12 mouse cellular contexts compared by ENCODE assay signal in the genomic region with DNA sequence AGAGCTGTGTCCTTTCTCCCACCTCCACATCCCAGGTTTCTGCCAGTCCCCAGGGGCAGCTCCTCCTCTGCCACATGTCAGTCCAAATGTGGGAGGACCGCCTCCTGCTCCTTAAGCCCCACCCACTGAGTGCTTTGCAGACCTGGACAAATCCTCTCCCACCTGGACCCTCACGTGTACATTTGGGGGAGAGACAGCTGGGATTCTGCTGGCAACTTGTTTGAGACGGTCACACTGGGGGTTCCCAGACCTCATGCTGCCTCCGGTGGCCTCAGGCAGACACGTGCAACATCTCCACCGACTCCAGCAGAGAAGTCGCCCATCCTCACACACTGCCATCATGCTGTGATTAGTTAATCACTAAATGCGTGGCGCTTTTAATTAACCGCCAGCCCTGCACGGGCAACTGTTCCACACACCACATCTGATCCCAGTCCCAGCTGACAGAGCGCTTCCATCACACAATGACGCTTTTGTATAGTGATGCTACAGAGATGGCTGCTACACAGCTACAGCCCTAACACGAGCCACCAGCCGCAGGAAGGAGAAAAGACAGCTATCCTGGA. TPM values are rescaled to one million over a fixed set of nuclear protein-coding genes. Genes with fewer than 3 reads are reported as not detected.
A peak's percentile ranks its signal among the peaks of the same experiment; 100 is the strongest.
DNase-seq lines count a peak whose midpoint lies in the region; ATAC-seq lines count a peak whose summit lies in the region.
"Had no signal": no experiment of that assay in that cellular context is flagged by ENCODE, and none has a peak within 500 bp of the region (broad histone marks: within the 10 kb centered on the region; RNA-seq: fewer than 3 reads in every experiment).

No protein-coding gene starts in this region.

- no peaks in the 10 kb centered on the region for H3K36me3 ChIP-seq in embryonic facial prominence, embryonic 14.5 days (ENCODE audit: control insufficient read depth, insufficient read depth, low read length)
- H3K36me3 ChIP-seq in midbrain, embryonic 15.5 days (replicated peaks), result no peaks in the 10 kb centered on the region
- H3K36me3 ChIP-seq in liver, embryonic 11.5 days (ENCODE audit: control insufficient read depth, insufficient read depth, low read length), result no peaks in the 10 kb centered on the region
- H3K36me3 ChIP-seq in liver, embryonic 12.5 days, result no peaks in the 10 kb centered on the region
- H3K36me3 ChIP-seq: heart, embryonic 15.5 days; stomach, embryonic 15.5 days had no signal

- H3K4me3 ChIP-seq in embryonic facial prominence, embryonic 14.5 days (ENCODE audit: low read depth, low read length), result no peak overlapping the region
- H3K4me3 ChIP-seq in midbrain, embryonic 15.5 days, result peak overlapping the region; percentile 18
- no peak overlapping the region for H3K4me3 ChIP-seq in liver, embryonic 11.5 days (ENCODE audit: low read depth, low read length)
- no peak overlapping the region for H3K4me3 ChIP-seq in liver, embryonic 12.5 days
- H3K4me3 ChIP-seq: heart, embryonic 15.5 days; stomach, embryonic 15.5 days had no signal

- H3K4me1 ChIP-seq in embryonic facial prominence, embryonic 14.5 days (ENCODE audit: control insufficient read depth, insufficient read depth, low read length), result no peaks in the 10 kb centered on the region
- peaks cover 15% of the 10 kb centered on the region for H3K4me1 ChIP-seq in midbrain, embryonic 15.5 days
- H3K4me1 ChIP-seq in liver, embryonic 11.5 days (replicated peaks; ENCODE audit: control insufficient read depth, insufficient read depth, low read length), result no peaks in the 10 kb centered on the region
- no peaks in the 10 kb centered on the region for H3K4me1 ChIP-seq in liver, embryonic 12.5 days
- H3K4me1 ChIP-seq: heart, embryonic 15.5 days; stomach, embryonic 15.5 days had no signal

- no peak for ATAC-seq in embryonic facial prominence, embryonic 14.5 days (ENCODE audit: low read depth)
- ATAC-seq in midbrain, embryonic 15.5 days (replicated peaks), result peak; percentile 83
- ATAC-seq in liver, embryonic 11.5 days (replicated peaks; ENCODE audit: low FRiP score), result no peak
- ATAC-seq in megakaryocyte progenitor cell, adult 5-6 weeks (replicated peaks; ENCODE audit: poor library complexity), result no peak
- no peak for ATAC-seq in liver, embryonic 12.5 days
- ATAC-seq: Patski had no signal

- H3K27ac ChIP-seq in embryonic facial prominence, embryonic 14.5 days (replicated peaks; ENCODE audit: low read depth, low read length), result no peak overlapping the region
- no peak overlapping the region for H3K27ac ChIP-seq in midbrain, embryonic 15.5 days
- H3K27ac ChIP-seq in liver, embryonic 11.5 days (ENCODE audit: low read depth, low read length), result no peak overlapping the region
- H3K27ac ChIP-seq in liver, embryonic 12.5 days, result no peak overlapping the region
- H3K27ac ChIP-seq: heart, embryonic 15.5 days; stomach, embryonic 15.5 days had no signal

- 0 out of 2 replicates have a peak overlapping the region, but pooled peaks have one; percentile 5 for H3K9ac ChIP-seq in embryonic facial prominence, embryonic 14.5 days (ENCODE audit: low read depth, low read length)
- no peak overlapping the region for H3K9ac ChIP-seq in midbrain, embryonic 15.5 days
- no peak overlapping the region for H3K9ac ChIP-seq in liver, embryonic 11.5 days (ENCODE audit: low read depth, low read length)
- H3K9ac ChIP-seq in liver, embryonic 12.5 days, result no peak overlapping the region
- H3K9ac ChIP-seq: heart, embryonic 15.5 days; stomach, embryonic 15.5 days had no signal

- H3K4me2 ChIP-seq in embryonic facial prominence, embryonic 14.5 days (ENCODE audit: low read depth, low read length), result 0 out of 2 replicates have a peak overlapping the region, but pooled peaks have one; percentile 12
- H3K4me2 ChIP-seq in midbrain, embryonic 15.5 days, result peak overlapping the region; percentile 51
- no peak overlapping the region for H3K4me2 ChIP-seq in liver, embryonic 11.5 days
- H3K4me2 ChIP-seq in liver, embryonic 12.5 days, result no peak overlapping the region
- H3K4me2 ChIP-seq: heart, embryonic 15.5 days; stomach, embryonic 15.5 days had no signal

- H3K27me3 ChIP-seq in embryonic facial prominence, embryonic 14.5 days (replicated peaks; ENCODE audit: control insufficient read depth, insufficient read depth, low read length), result no peaks in the 10 kb centered on the region
- no peaks in the 10 kb centered on the region for H3K27me3 ChIP-seq in midbrain, embryonic 15.5 days (replicated peaks)
- H3K27me3 ChIP-seq in liver, embryonic 11.5 days (replicated peaks; ENCODE audit: control insufficient read depth, insufficient read depth, low read length), result no peaks in the 10 kb centered on the region
- H3K27me3 ChIP-seq in liver, embryonic 12.5 days (replicated peaks), result 0 out of 2 replicates have a peak, but pooled peaks cover 5% of the 10 kb centered on the region
- H3K27me3 ChIP-seq: heart, embryonic 15.5 days; stomach, embryonic 15.5 days had no signal

- DNase-seq in brain, embryonic 18.5 days (ENCODE audit: low read depth, low spot score), result peak; percentile 6
- peak; percentile 6 for DNase-seq in embryonic facial prominence, embryonic 14.5 days (ENCODE audit: low spot score)
- DNase-seq in layer of hippocampus, adult 11-12 months (ENCODE audit: low spot score), result peak; percentile 10
- no peak for DNase-seq in liver, embryonic 11.5 days (ENCODE audit: low spot score)
- no peak for DNase-seq in c-Kit-positive CD71-positive TER-119-positive erythroid progenitor cells, embryonic 14.5 days (ENCODE audit: low spot score)
- DNase-seq: lung, adult 18-20 months had no signal

- H3K9me3 ChIP-seq in embryonic facial prominence, embryonic 14.5 days (ENCODE audit: control insufficient read depth, low read length), result peaks cover 4% of the 10 kb centered on the region
- H3K9me3 ChIP-seq in midbrain, embryonic 15.5 days, result no peaks in the 10 kb centered on the region
- H3K9me3 ChIP-seq in liver, embryonic 11.5 days (ENCODE audit: control insufficient read depth, low read length), result peaks cover 3% of the 10 kb centered on the region; the same call in 1 of the 2 replicates
- no peaks in the 10 kb centered on the region for H3K9me3 ChIP-seq in liver, embryonic 12.5 days (replicated peaks)
- H3K9me3 ChIP-seq: heart, embryonic 15.5 days; stomach, embryonic 15.5 days had no signal

- 15% methylated on average over 15 of the region's 15 CpGs for WGBS in embryonic facial prominence, embryonic 14.5 days
- 10% methylated on average over 15 of the region's 15 CpGs for WGBS in midbrain, embryonic 15.5 days
- WGBS in liver, embryonic 11.5 days, result 33% methylated on average over 15 of the region's 15 CpGs
- WGBS in liver, embryonic 12.5 days (ENCODE audit: insufficient replicate concordance), result 30% methylated on average over 15 of the region's 15 CpGs

RNA-seq across cellular contexts. Expression of gene 4933402J07Rik, which starts 23.7 kb away (rescaled TPM):
- polyA plus RNA-seq in embryonic facial prominence, embryonic 14.5 days (2014; fragmentation: Nextera tagmentation; extraction: Ambion mirVana), result not detected in 2 replicates
- polyA plus RNA-seq in midbrain, embryonic 15.5 days (2015; fragmentation: Nextera tagmentation; extraction: Ambion mirVana), result not detected in 2 replicates
- not detected in 2 replicates for polyA plus RNA-seq in liver, embryonic 11.5 days (2014; fragmentation: Nextera tagmentation; extraction: Ambion mirVana)
- not detected in 2 replicates for total RNA-seq in megakaryocyte progenitor cell, adult 5-6 weeks (2015)
- total RNA-seq in megakaryocyte progenitor cell, adult 5-6 weeks (2017), result not detected in 2 replicates
- not detected in 2 replicates for polyA plus RNA-seq in liver, embryonic 12.5 days (2016; fragmentation: Nextera tagmentation; extraction: Ambion mirVana)
- polyA plus RNA-seq: heart, embryonic 15.5 days; Patski; stomach, embryonic 15.5 days had no signal

Comparison
In these comparisons a context has a peak if more than half of its experiments do, and no peak if none do; other contexts are left out.
1. DNase-seq: peak in brain, embryonic 18.5 days (single experiment), embryonic facial prominence, embryonic 14.5 days (single experiment) and layer of hippocampus, adult 11-12 months (single experiment); none in liver, embryonic 11.5 days (single experiment) and c-Kit-positive CD71-positive TER-119-positive erythroid progenitor cells, embryonic 14.5 days (single experiment).
2. H3K4me2 ChIP-seq: peak in embryonic facial prominence, embryonic 14.5 days (single experiment) and midbrain, embryonic 15.5 days (single experiment); none in liver, embryonic 11.5 days (single experiment) and liver, embryonic 12.5 days (single experiment).